Mouse (Mus musculus): Measurements from ENCODE around the gene N4bp2. TPM values are rescaled to one million over a fixed set of nuclear protein-coding genes. Genes with fewer than 3 reads are reported as not detected.

The N4bp2 gene
- polyA plus RNA-seq, 1 experiment from 2014 or later: 24.0 TPM

GRCm38 (mm10) chr5:65873212-65873611, 109.9 kb downstream of the N4bp2 start:
- Histone ChIP-seq H3K4me2 (replicated peaks) (no peak overlapping the region), H3K4me3 (no peak overlapping the region), H3K27ac (no peak overlapping the region), H3K4me1 (no peaks in the 10 kb centered on the region), H3K27me3 (replicated peaks) (no peaks in the 10 kb centered on the region), H3K9me3 (no peaks in the 10 kb centered on the region), H3K9ac (no peak overlapping the region), H3K36me3 (no peaks in the 10 kb centered on the region)
- ATAC-seq (ENCODE audit: low FRiP score, low read depth): no peak
- 87% methylated on average over 4 of the region's 4 CpGs for WGBS

GRCm38 (mm10) chr5:65875269-65875668, 111.9 kb downstream of the N4bp2 start:
- H3K4me3 ChIP-seq: no peak overlapping the region
- no peak overlapping the region for H3K9ac ChIP-seq
- H3K27ac ChIP-seq: no peak overlapping the region
- H3K36me3 ChIP-seq: no peaks in the 10 kb centered on the region
- no peak overlapping the region for H3K4me2 ChIP-seq (replicated peaks)
- no peaks in the 10 kb centered on the region for H3K4me1 ChIP-seq
- no peak for ATAC-seq (ENCODE audit: low FRiP score, low read depth)
- WGBS: 94% methylated on average over 7 of the region's 7 CpGs
- no peaks in the 10 kb centered on the region for H3K9me3 ChIP-seq
- H3K27me3 ChIP-seq (replicated peaks): no peaks in the 10 kb centered on the region

GRCm38 (mm10) chr5:65878367-65878766, 115.0 kb downstream of the N4bp2 start:
- H3K4me2 ChIP-seq (replicated peaks): no peak overlapping the region
- ATAC-seq (ENCODE audit: low FRiP score, low read depth): no peak
- no peaks in the 10 kb centered on the region for H3K27me3 ChIP-seq (replicated peaks)
- H3K36me3 ChIP-seq: no peaks in the 10 kb centered on the region
- H3K9ac ChIP-seq: no peak overlapping the region
- H3K4me3 ChIP-seq: no peak overlapping the region
- no peak overlapping the region for H3K27ac ChIP-seq
- H3K4me1 ChIP-seq: no peaks in the 10 kb centered on the region
- 75% methylated on average over 3 of the region's 3 CpGs for WGBS
- H3K9me3 ChIP-seq: no peaks in the 10 kb centered on the region

Other genes with a start within 250 kb of the N4bp2 start
- 148 and 154 TPM in 2 replicates for gene Smim14, start 226.3 kb upstream of the N4bp2 start, polyA plus RNA-seq (2016; fragmentation: Nextera tagmentation; extraction: Ambion mirVana)
- 181 and 188 TPM in 2 replicates for gene Ube2k, start 226.3 kb upstream of the N4bp2 start, polyA plus RNA-seq (2016; fragmentation: Nextera tagmentation; extraction: Ambion mirVana)
- gene Pds5a, start 65.2 kb upstream of the N4bp2 start, polyA plus RNA-seq (2016; fragmentation: Nextera tagmentation; extraction: Ambion mirVana): 90.3 and 95.5 TPM in 2 replicates
- 0.41 and 0.47 TPM in 2 replicates for gene Rhoh, start 97.7 kb downstream of the N4bp2 start, polyA plus RNA-seq (2016; fragmentation: Nextera tagmentation; extraction: Ambion mirVana)
- gene Chrna9, start 171.4 kb downstream of the N4bp2 start, polyA plus RNA-seq (2016; fragmentation: Nextera tagmentation; extraction: Ambion mirVana): not detected in 2 replicates
- gene 9130230L23Rik, start 240.8 kb downstream of the N4bp2 start, polyA plus RNA-seq (2016; fragmentation: Nextera tagmentation; extraction: Ambion mirVana): 0.05 and 0.22 TPM in 2 replicates

All from neural tube, embryonic 12.5 days (tissue).